Mouse (Mus musculus): Measurements from ENCODE around the gene Acaca. TPM values are rescaled to one million over a fixed set of nuclear protein-coding genes. Genes with fewer than 3 reads are reported as not detected.

The Acaca gene
- polyA plus RNA-seq, 1 experiment from 2014 or later: 4.8 TPM

DNA sequence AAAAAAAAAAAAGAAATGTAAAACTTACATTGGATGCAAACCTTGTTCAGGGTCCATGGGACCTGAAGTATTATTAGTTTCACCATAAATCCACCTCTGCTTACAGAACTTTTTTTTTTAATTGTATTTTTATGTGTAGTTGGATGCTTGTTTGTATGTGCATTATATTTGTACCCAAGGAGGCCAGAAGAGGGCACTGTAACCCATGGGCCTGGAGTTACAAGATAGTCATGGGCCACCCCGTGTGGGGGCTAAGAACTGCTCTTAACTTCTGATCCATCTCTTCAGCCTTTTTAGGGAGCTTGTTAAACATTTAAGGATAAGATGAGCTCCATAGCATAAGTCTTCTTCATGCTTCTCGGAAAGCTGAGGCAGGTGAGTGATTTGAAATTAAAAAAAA is 21.4 kb downstream of the Acaca start:
- H3K27ac ChIP-seq: no peak overlapping the region
- DNase-seq (peak; percentile 15), ATAC-seq (ENCODE audit: low read depth) (no peak)
- H3K9me3 ChIP-seq (replicated peaks): no peaks in the 10 kb centered on the region
- no peak overlapping the region for H3K9ac ChIP-seq
- H3K36me3 ChIP-seq: no peaks in the 10 kb centered on the region
- no peak overlapping the region for H3K4me2 ChIP-seq
- H3K4me1 ChIP-seq (replicated peaks): peaks cover 6% of the 10 kb centered on the region; the same call in 1 of the 2 replicates
- WGBS (ENCODE audit: insufficient replicate concordance): 45% methylated on average over 2 of the region's 2 CpGs
- no peak overlapping the region for H3K4me3 ChIP-seq (replicated peaks)
- H3K27me3 ChIP-seq: no peaks in the 10 kb centered on the region

DNA sequence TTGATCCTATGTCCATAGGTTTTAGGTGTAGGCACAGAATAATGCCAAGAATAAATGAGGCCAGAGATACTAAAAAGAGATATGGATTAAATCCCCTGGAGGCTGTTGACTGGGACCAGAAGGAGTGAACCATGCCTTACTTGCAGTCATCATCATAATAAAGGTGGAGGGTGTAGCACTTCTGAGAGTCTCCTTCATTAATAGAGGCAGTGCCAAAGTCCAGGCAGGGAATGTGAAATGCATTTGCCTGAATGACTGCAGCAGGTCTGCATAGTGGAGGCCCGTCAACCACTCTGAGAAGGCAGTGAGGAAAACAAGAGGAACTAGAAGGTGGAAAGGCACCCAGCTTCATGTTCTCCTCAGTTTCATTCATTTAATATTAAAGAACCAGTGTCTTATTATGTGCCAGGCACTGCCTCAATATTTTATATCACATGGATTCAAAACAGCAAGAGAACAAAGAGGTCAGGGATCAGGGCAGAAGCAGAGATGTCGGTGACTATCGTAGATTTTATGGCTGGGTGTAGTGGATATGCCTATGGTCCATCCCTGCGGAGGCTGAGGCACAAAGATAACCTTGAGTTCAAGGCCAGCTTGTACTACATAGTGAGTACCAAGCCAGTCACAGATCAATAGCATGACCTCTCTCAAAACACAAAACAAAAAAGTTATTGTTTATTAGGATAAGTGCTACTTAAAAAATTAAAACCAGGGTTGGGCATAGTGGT is 27.2 kb downstream of the Acaca start:
- WGBS (ENCODE audit: insufficient replicate concordance): 70% methylated on average over 4 of the region's 4 CpGs
- H3K27me3 ChIP-seq: no peaks in the 10 kb centered on the region
- DNase-seq: no peak
- H3K4me2 ChIP-seq: no peak overlapping the region
- no peaks in the 10 kb centered on the region for H3K4me1 ChIP-seq (replicated peaks)
- ATAC-seq (ENCODE audit: low read depth): no peak
- H3K9me3 ChIP-seq (replicated peaks): no peaks in the 10 kb centered on the region
- H3K9ac ChIP-seq: no peak overlapping the region
- H3K4me3 ChIP-seq (replicated peaks): no peak overlapping the region
- H3K27ac ChIP-seq: no peak overlapping the region
- no peaks in the 10 kb centered on the region for H3K36me3 ChIP-seq

DNA sequence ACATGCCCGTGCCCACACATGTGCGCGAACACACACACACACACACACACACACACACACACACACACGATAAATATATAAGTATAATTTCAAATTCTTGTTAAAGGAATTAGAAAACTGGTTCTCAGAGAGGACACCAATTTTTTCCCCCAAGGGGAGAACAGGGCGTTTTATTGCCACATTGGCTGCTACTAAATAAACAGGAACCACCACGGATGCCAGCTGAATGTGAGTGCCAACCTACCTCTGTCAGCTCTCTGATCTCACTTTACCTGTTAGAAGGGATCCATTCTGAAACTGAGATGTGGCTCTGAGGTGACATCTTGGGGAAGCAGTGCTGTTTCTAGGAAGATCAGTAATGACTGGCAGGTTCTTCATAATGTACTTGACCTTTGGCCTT is 34.7 kb downstream of the Acaca start:
- no peak for ATAC-seq (ENCODE audit: low read depth)
- Histone ChIP-seq H3K27ac (no peak overlapping the region), H3K4me2 (no peak overlapping the region), H3K4me3 (replicated peaks) (no peak overlapping the region), H3K9ac (no peak overlapping the region), H3K27me3 (no peaks in the 10 kb centered on the region), H3K36me3 (no peaks in the 10 kb centered on the region), H3K4me1 (replicated peaks) (no peaks in the 10 kb centered on the region), H3K9me3 (replicated peaks) (no peaks in the 10 kb centered on the region)
- DNase-seq: no peak
- 75% methylated on average over 6 of the region's 6 CpGs for WGBS (ENCODE audit: insufficient replicate concordance)

DNA sequence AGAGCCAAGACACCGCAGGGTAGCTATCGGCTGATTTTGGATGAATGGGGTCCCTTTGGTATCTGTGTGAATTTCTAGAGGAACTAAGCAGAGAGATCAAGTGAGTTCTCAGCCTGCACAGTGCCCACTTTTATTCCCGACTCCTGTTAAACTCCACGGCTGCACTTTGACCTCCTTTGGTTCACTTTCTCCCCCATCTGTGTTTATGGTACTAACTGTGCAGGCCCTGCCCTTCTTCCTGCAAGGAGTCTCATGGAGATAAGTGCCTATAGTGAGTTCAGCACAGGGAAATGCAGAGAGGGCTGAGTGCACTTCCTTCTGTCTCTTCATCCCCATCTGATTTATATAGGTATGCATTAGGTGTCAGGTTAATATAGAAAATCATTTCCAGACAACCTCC is 35.1 kb downstream of the Acaca start:
- Histone ChIP-seq H3K27ac (no peak overlapping the region), H3K27me3 (no peaks in the 10 kb centered on the region), H3K9me3 (replicated peaks) (no peaks in the 10 kb centered on the region), H3K4me2 (no peak overlapping the region), H3K9ac (no peak overlapping the region), H3K4me1 (replicated peaks) (no peaks in the 10 kb centered on the region), H3K4me3 (replicated peaks) (no peak overlapping the region), H3K36me3 (no peaks in the 10 kb centered on the region)
- DNase-seq (no peak), ATAC-seq (ENCODE audit: low read depth) (no peak)
- 51% methylated on average over 4 of the region's 4 CpGs for WGBS (ENCODE audit: insufficient replicate concordance)

DNA sequence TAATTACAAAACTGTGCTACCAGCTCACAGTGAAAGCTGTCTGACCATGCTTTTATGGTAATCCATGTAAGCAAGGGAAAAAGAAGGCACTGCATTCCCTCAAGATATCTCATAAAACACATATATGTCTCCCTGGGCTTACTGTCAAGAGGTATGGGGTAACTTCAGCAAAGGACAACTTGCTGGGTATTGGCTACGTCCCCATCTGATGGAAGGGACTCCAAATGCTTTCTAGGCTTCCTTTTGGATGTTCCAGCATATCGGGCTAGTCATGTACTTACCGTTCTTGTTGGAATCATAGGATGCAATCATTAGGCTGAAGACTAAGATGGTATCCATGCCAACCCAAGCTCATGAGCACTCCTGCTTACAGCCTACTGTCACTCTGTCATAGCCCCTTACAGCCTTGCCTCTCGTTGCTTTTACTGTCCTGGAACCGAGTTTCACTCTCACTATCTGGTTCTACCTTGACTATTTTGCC is 37.6 kb downstream of the Acaca start, which contains the start of gene Gm11437:
Gm11437 (minus strand) TSS at position 431 of the 481 bp plus-strand sequence.
- Histone ChIP-seq H3K4me1 (replicated peaks) (no peaks in the 10 kb centered on the region), H3K36me3 (no peaks in the 10 kb centered on the region), H3K27ac (no peak within 1 kb of the TSS), H3K9me3 (replicated peaks) (no peaks in the 10 kb centered on the region), H3K4me2 (no peak within 1 kb of the TSS), H3K9ac (no peak within 1 kb of the TSS), H3K27me3 (no peaks in the 10 kb centered on the region), H3K4me3 (replicated peaks) (no peak within 1 kb of the TSS)
- no peak for DNase-seq
- 60% methylated on average over 5 of the region's 5 CpGs for WGBS (ENCODE audit: insufficient replicate concordance)
- no peak for ATAC-seq (ENCODE audit: low read depth)

DNA sequence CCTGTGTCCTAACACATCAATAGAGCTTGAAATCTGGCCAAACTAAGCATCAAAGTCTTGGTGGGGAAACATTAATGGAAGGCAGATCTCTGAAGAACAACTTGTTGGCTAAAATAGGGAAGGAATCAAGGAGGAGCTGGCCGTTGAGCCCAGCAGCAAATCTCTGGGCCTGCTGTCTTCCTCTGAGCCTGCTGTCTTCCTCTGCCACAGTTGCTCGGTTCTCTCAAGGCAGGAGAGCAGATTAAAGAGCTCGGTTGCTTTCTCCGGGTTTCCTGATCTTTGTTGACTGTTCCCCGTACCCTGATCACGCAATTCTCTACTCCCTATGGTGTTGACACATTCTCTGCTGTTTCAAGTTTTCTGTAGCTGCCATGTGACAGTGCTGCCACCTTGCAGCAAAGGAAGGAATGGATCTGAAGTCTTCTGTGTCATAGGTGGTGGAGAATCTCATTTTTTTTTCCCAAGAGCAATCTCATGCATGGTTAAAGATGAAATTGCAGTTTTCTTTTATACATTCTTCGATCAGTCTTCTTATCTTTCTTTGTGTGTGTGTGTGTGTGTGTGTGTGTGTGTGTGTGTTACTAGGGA is 39.3 kb downstream of the Acaca start:
- H3K27me3 ChIP-seq: no peaks in the 10 kb centered on the region
- DNase-seq (no peak), ATAC-seq (ENCODE audit: low read depth) (no peak)
- H3K9ac ChIP-seq: no peak overlapping the region
- no peaks in the 10 kb centered on the region for H3K9me3 ChIP-seq (replicated peaks)
- H3K27ac ChIP-seq: no peak overlapping the region
- peaks cover 9% of the 10 kb centered on the region for H3K4me1 ChIP-seq (replicated peaks)
- H3K4me3 ChIP-seq (replicated peaks): no peak overlapping the region
- 19% methylated on average over 7 of the region's 7 CpGs for WGBS (ENCODE audit: insufficient replicate concordance)
- no peaks in the 10 kb centered on the region for H3K36me3 ChIP-seq
- peak overlapping the region; percentile 13; the same call in 1 of the 2 replicates for H3K4me2 ChIP-seq

DNA sequence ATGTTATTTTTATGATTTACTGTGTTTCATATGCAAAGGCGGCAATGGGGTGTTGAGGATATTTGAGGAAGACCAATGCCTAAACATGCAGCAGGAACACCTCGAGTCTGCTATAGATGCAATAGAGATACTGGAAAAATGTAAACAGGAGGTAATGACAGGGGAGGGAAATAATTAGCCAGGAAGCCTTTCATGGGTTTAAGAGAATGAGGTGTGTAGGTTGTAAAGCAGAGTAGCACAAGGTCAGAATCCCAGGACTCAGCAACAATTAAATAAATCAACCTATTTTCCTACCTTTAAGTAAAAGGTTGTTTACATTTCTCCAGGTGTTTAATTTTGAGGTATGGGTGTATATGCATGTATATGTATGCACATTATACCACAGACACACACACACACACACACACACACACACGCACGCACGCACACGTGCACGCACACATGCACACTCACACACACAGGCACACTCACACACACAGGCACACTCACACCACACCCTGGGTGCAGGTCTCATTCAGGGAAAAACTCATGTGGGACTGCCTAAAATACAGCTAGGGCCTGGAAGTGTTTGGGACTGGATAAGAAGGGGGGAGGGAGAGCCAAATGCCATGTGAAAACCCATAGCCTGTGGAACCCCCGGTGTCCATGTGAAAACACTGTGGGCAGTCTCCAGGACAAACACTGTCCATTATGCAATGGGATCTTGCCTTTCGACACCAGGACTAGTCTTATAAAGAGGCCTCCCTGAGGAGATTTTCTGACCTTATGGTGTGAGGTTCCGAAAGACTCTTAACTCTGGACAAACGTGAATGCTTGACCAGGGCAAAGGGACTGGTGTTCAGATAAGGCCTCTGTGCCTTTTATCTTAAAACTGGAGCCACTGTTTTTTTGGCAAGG is 43.3 kb downstream of the Acaca start:
- Histone ChIP-seq H3K4me2 (no peak overlapping the region), H3K36me3 (no peaks in the 10 kb centered on the region), H3K9me3 (replicated peaks) (no peaks in the 10 kb centered on the region), H3K9ac (no peak overlapping the region), H3K27ac (no peak overlapping the region), H3K27me3 (no peaks in the 10 kb centered on the region), H3K4me3 (replicated peaks) (no peak overlapping the region), H3K4me1 (replicated peaks) (peaks cover 17% of the 10 kb centered on the region)
- ATAC-seq (ENCODE audit: low read depth) (no peak), DNase-seq (no peak)
- WGBS (ENCODE audit: insufficient replicate concordance): 64% methylated on average over 11 of the region's 11 CpGs

DNA sequence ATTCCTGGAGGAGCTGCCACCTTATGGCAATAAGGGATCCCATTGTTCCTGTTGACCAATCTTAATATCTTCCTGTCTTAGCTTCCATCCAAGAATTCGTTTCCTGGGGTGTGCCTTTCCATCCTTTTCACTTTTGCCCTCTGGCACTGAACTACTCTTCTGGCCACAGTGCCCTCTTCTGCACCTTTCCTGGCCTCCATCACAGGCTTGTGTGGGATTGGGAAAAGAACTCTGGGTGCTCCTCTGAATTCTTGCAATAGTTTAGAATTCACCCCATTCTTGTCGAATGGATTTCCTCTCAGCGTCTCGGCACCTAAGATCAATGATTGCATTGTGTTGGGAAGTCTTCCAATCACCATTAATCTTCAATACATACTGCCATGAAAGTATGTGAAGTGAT is 49.1 kb downstream of the Acaca start:
- WGBS (ENCODE audit: insufficient replicate concordance): 36% methylated on average over 4 of the region's 4 CpGs
- H3K9me3 ChIP-seq (replicated peaks): no peaks in the 10 kb centered on the region
- peak overlapping the region; percentile 84 for H3K4me3 ChIP-seq (replicated peaks)
- DNase-seq: no peak
- H3K9ac ChIP-seq: peak overlapping the region; percentile 85
- H3K4me1 ChIP-seq (replicated peaks): peaks cover 50% of the 10 kb centered on the region
- peak overlapping the region; percentile 90; the same call in 1 of the 2 replicates for H3K27ac ChIP-seq
- H3K36me3 ChIP-seq: no peaks in the 10 kb centered on the region
- ATAC-seq (ENCODE audit: low read depth): no peak
- H3K4me2 ChIP-seq: peak overlapping the region; percentile 98
- H3K27me3 ChIP-seq: no peaks in the 10 kb centered on the region

DNA sequence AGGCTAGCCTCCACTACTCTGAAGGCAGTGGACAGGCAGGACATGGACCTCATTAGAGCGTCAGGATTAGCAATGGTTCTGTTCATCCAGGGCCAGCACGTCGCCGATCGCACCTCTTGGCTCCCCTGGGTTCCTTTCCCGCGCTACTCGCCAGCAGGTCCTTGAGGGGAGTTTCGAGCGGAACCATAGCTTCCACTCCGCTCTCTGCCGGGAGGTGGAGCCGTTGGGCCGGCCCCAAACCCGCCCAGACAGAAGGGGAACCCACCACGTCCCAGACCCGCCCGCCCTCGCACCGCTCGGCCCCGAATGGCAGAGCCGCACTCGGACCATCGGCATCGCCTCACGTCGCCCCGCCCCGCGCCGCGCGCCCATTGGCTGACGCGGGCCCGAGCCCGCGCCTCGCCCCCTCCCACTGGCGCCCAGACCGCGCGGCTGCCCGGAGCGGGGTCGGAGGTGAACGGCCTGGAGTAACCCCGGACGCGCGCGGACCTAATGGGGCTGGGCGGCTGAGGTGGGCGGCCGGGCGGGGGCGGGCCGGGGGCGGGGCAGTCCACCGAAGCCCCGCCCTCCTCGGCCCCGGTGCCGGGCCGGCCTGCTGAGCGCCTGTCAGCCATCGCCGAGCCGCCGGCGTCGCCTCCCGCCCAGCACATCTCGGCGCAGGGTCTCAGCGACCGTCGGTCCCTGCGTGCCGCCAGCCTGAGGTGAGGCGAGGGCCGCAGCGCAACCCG is 49.9 kb downstream of the Acaca start:
- Histone ChIP-seq H3K4me2 (peak overlapping the region; percentile 98), H3K36me3 (no peaks in the 10 kb centered on the region), H3K9ac (peak overlapping the region; percentile 85), H3K9me3 (replicated peaks) (no peaks in the 10 kb centered on the region), H3K27ac (peak overlapping the region; percentile 90), H3K27me3 (no peaks in the 10 kb centered on the region), H3K4me1 (replicated peaks) (peaks cover 46% of the 10 kb centered on the region), H3K4me3 (replicated peaks) (peak overlapping the region; percentile 84)
- DNase-seq: peak; percentile 93
- WGBS (ENCODE audit: insufficient replicate concordance): under 1% methylated on average over 75 of the region's 85 CpGs
- ATAC-seq (ENCODE audit: low read depth): peak; percentile 95

DNA sequence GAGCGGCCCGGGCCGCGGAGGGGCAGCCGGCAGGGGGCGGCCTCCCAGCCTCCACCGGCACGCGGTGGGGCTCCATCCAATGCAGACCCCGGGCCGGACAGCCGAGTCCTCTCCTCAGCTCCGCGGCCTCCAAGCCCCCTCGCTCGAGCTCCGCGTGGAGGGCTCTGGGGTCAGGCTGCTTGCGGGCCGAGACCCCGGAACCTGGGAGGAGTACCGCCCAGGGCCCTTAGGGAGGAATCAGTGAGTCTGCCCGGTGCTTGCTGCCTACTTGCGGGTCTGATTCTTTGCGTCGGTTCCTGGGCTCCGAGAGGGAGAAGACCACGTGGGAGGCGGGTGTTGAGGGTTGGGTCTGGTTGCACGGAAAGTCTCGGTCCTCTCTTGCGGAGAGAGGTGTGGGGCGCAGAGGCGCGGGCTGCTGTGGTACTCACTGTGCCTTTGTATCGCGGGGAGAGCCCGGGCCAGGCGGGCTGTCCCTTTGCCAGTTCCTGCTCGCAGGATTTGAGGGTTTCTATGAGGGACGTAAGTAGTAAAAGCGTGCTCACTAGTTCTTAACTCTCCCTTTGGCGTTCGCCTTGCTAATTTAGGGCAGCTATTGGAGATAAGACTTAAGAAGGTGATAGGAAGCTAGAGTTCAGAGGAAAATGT is 50.6 kb downstream of the Acaca start:
- H3K36me3 ChIP-seq: no peaks in the 10 kb centered on the region
- peaks cover 43% of the 10 kb centered on the region for H3K4me1 ChIP-seq (replicated peaks)
- ATAC-seq (ENCODE audit: low read depth): peak; percentile 13; the same call in 1 of the 2 replicates
- no peaks in the 10 kb centered on the region for H3K9me3 ChIP-seq (replicated peaks)
- WGBS (ENCODE audit: insufficient replicate concordance): under 1% methylated on average over 44 of the region's 44 CpGs
- H3K27ac ChIP-seq: peak overlapping the region; percentile 90
- peak overlapping the region; percentile 85 for H3K9ac ChIP-seq
- H3K4me2 ChIP-seq: peak overlapping the region; percentile 98
- H3K4me3 ChIP-seq (replicated peaks): peak overlapping the region; percentile 84
- DNase-seq: peak; percentile 68
- H3K27me3 ChIP-seq: no peaks in the 10 kb centered on the region

All from liver, embryonic 13.5 days (tissue).